Mouse (Mus musculus): ENCODE measurements at regions not wholly inside any gene's neighbourhood (a gene's known extent, or its start where the extent isn't known, plus 50 kb on each side); places are given as distances from the start of the nearest gene placed in this dataset.

DNA sequence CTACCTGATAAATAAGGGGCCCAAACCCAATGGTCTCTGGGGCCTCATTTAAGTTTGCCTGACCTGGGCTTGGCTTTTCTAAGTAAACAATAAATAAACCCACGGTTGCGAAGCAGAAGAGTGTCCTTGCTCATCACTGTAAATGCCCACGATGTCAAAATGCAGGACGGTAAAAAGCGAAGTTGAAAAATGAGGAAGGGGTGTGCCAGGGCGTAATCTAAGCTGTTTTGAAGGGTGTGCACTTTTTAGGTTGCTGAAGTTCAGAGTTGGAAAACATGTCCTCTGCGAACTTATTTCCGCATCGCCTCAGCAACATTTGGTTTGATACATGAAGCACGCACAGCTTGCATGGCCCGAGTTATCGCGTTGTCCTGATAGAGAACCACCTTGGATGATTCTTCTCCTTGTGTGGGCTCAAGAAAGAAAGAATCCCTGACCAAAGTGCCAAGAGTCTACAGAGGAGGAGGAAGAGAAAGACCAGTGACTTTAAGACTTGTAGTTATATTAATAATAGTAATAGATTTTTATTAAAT is 119.0 kb upstream of the Zeb2 start:
- no peaks in the 10 kb centered on the region; the same call in 1 of the 2 replicates for H3K27me3 ChIP-seq (ENCODE audit: control insufficient read depth, insufficient read depth, low read length, poor library complexity, severe bottlenecking)
- no peaks in the 10 kb centered on the region for H3K4me1 ChIP-seq (ENCODE audit: control insufficient read depth, insufficient read depth, low read length)
- TF ChIP-seq CTCF (IDR thresholded peaks at IDR 0.05; ENCODE audit: low read depth, low read length) (no peak), EP300 (IDR thresholded peaks at IDR 0.05; ENCODE audit: insufficient read depth, low read depth, low read length) (no peak), POLR2A (IDR thresholded peaks at IDR 0.05; ENCODE audit: insufficient read depth, low read length) (no peak)
- H3K9me3 ChIP-seq (replicated peaks; ENCODE audit: control insufficient read depth, insufficient read depth, low read length, poor library complexity, severe bottlenecking) = no peaks in the 10 kb centered on the region
- H3K27ac ChIP-seq (ENCODE audit: insufficient read depth, low read length) = no peak overlapping the region
- H3K4me3 ChIP-seq (ENCODE audit: low read depth, low read length) = no peak overlapping the region
- no peaks in the 10 kb centered on the region for H3K36me3 ChIP-seq (ENCODE audit: control insufficient read depth, insufficient read depth, low read length, poor library complexity, severe bottlenecking)
- no peak overlapping the region for H3K9ac ChIP-seq (ENCODE audit: low read depth, poor library complexity, severe bottlenecking)

DNA sequence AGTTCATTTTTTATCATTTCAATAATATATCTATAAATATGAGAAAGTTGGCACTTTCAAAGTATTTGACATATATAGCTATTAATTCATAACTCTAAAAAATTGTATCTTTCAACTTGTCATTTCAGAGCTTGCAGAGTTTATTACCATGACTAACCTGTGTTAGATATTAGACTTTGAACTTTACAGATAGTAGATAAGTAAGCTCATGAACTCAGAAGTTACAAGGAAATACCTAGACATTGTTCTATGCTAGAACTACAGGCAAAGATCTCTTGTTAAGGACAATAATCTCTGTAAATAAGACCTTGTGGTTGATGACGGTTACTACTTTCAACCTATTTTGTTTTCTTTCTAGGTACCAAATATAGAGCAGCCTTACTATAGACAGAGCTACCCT is 117.0 kb upstream of the Zeb2 start:
- H3K9me3 ChIP-seq (replicated peaks; ENCODE audit: control insufficient read depth, insufficient read depth, low read length, poor library complexity, severe bottlenecking) = no peaks in the 10 kb centered on the region
- no peak overlapping the region for H3K27ac ChIP-seq (ENCODE audit: insufficient read depth, low read length)
- no peak overlapping the region for H3K9ac ChIP-seq (ENCODE audit: low read depth, poor library complexity, severe bottlenecking)
- peaks cover 3% of the 10 kb centered on the region for H3K4me1 ChIP-seq (ENCODE audit: control insufficient read depth, insufficient read depth, low read length)
- H3K36me3 ChIP-seq (ENCODE audit: control insufficient read depth, insufficient read depth, low read length, poor library complexity, severe bottlenecking) = no peaks in the 10 kb centered on the region
- no peak overlapping the region for H3K4me3 ChIP-seq (ENCODE audit: low read depth, low read length)
- no peak for TF ChIP-seq EP300 (IDR thresholded peaks at IDR 0.05; ENCODE audit: insufficient read depth, low read depth, low read length)
- H3K27me3 ChIP-seq (ENCODE audit: control insufficient read depth, insufficient read depth, low read length, poor library complexity, severe bottlenecking) = no peaks in the 10 kb centered on the region; the same call in 1 of the 2 replicates

DNA sequence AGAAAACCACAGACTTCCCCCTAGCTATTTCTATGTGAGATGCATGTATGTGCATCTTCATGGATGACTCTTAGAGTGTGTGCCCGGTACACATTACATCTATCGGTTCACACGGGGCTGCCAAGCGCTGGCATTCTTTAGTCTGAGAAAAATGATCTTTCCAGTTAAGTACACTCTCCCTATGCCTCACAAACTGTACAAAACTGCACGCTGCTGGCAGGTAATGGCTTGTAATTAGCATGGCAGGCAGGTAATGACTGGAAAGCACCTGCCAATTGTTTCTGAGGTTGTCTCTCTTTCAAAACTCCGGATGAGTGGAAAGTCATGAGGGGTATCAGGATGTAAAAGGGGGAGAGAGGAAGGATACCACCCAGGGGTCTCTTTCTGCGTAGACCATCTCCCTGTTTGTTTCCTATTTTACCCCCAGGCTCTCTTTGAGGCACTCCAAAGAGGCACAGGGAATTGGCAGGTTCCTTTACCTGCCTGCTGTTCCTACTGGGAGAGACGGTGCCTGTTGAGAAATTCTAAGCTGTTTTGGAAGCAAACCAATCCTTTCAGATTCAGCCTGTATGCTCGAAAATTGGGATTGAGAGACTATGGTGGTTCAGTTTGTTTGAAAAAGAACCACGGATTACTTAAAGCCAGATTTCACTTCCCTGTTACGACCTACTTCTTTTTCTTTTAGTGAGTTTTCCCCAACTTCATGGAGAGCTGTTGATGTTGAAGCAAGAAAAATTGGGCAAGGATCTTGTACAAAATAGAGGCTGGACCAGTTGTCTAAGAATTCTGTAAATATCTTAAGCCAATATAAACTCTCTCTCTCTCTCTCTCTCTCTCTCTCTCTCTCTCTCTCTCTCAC is 113.4 kb upstream of the Zeb2 start:
- Histone ChIP-seq H3K9ac (ENCODE audit: low read depth, poor library complexity, severe bottlenecking) (no peak overlapping the region), H3K4me3 (ENCODE audit: low read depth, low read length) (no peak overlapping the region), H3K27me3 (ENCODE audit: control insufficient read depth, insufficient read depth, low read length, poor library complexity, severe bottlenecking) (no peaks in the 10 kb centered on the region; the same call in 1 of the 2 replicates), H3K27ac (ENCODE audit: insufficient read depth, low read length) (no peak overlapping the region), H3K9me3 (replicated peaks; ENCODE audit: control insufficient read depth, insufficient read depth, low read length, poor library complexity, severe bottlenecking) (no peaks in the 10 kb centered on the region), H3K36me3 (ENCODE audit: control insufficient read depth, insufficient read depth, low read length, poor library complexity, severe bottlenecking) (no peaks in the 10 kb centered on the region), H3K4me1 (ENCODE audit: control insufficient read depth, insufficient read depth, low read length) (peaks cover 3% of the 10 kb centered on the region)
- TF ChIP-seq EP300 (IDR thresholded peaks at IDR 0.05; ENCODE audit: insufficient read depth, low read depth, low read length) (no peak), CTCF (IDR thresholded peaks at IDR 0.05; ENCODE audit: low read depth, low read length) (no peak), POLR2A (IDR thresholded peaks at IDR 0.05; ENCODE audit: insufficient read depth, low read length) (no peak)

DNA sequence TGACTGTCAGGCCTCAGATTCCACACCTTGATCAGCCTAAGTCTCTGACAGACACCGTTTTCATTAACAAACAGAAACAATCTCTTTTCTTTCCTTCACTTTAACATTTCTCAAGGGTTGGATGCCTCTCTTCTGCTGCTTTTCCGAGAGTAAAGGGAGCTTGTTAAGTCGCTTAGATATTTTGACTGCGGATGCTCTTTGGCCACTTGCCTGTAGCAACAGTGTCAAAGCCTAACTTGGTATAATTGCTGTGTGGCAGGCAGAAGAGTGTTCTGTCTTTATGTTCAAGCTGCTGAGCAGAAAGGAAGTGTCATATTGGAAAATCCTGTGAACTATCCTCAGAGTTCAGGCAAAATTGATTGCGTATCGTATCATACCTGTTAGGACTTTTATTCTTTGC is 112.3 kb upstream of the Zeb2 start:
- H3K27me3 ChIP-seq (ENCODE audit: control insufficient read depth, insufficient read depth, low read length, poor library complexity, severe bottlenecking) = no peaks in the 10 kb centered on the region
- H3K27ac ChIP-seq (ENCODE audit: insufficient read depth, low read length) = no peak overlapping the region
- H3K9ac ChIP-seq (ENCODE audit: low read depth, poor library complexity, severe bottlenecking) = no peak overlapping the region
- no peaks in the 10 kb centered on the region for H3K9me3 ChIP-seq (replicated peaks; ENCODE audit: control insufficient read depth, insufficient read depth, low read length, poor library complexity, severe bottlenecking)
- H3K4me1 ChIP-seq (ENCODE audit: control insufficient read depth, insufficient read depth, low read length) = peaks cover 3% of the 10 kb centered on the region
- TF ChIP-seq EP300 (IDR thresholded peaks at IDR 0.05; ENCODE audit: insufficient read depth, low read depth, low read length) (no peak), CTCF (IDR thresholded peaks at IDR 0.05; ENCODE audit: low read depth, low read length) (no peak)
- H3K36me3 ChIP-seq (ENCODE audit: control insufficient read depth, insufficient read depth, low read length, poor library complexity, severe bottlenecking) = no peaks in the 10 kb centered on the region
- H3K4me3 ChIP-seq (ENCODE audit: low read depth, low read length) = no peak overlapping the region

DNA sequence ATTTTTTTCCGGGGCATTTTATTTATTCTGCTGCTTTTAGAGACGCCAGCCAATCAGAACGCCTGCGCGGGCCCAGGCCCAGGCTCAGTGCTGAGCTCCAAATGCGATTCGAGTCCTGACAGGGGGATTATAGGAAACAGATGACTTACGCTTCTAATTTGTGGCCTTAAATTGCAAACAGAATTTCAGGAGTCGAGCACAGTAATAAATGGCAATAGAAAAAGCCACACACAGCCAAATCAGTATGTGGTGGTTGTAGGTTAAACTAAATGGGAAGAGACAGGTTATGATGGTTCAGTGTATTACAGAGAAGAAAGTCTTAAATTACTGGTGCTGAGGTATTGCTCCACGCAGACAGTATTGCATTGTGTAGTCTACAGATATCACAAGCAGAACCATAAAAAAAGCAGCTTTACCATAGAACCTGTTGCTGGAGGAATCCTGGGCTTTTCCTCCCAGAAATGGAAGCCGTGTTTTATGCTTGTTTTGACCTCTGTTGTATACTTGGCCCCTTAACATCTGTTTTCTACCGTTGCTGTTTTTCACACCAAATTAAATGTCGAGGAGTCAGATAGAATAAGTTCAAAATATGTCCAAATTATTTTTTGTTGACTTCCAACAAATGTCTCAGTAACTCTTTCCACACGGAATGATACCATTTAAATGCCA is 110.2 kb upstream of the Zeb2 start:
- H3K9ac ChIP-seq (ENCODE audit: low read depth, poor library complexity, severe bottlenecking) = no peak overlapping the region
- no peak overlapping the region for H3K27ac ChIP-seq (ENCODE audit: insufficient read depth, low read length)
- TF ChIP-seq CTCF (IDR thresholded peaks at IDR 0.05; ENCODE audit: low read depth, low read length) = no peak
- TF ChIP-seq EP300 (IDR thresholded peaks at IDR 0.05; ENCODE audit: insufficient read depth, low read depth, low read length) = no peak
- TF ChIP-seq POLR2A (IDR thresholded peaks at IDR 0.05; ENCODE audit: insufficient read depth, low read length) = no peak
- H3K9me3 ChIP-seq (replicated peaks; ENCODE audit: control insufficient read depth, insufficient read depth, low read length, poor library complexity, severe bottlenecking) = no peaks in the 10 kb centered on the region
- H3K36me3 ChIP-seq (ENCODE audit: control insufficient read depth, insufficient read depth, low read length, poor library complexity, severe bottlenecking) = no peaks in the 10 kb centered on the region
- H3K4me3 ChIP-seq (ENCODE audit: low read depth, low read length) = no peak overlapping the region
- H3K4me1 ChIP-seq (ENCODE audit: control insufficient read depth, insufficient read depth, low read length) = peaks cover 3% of the 10 kb centered on the region
- H3K27me3 ChIP-seq (ENCODE audit: control insufficient read depth, insufficient read depth, low read length, poor library complexity, severe bottlenecking) = no peaks in the 10 kb centered on the region; the same call in 1 of the 2 replicates

DNA sequence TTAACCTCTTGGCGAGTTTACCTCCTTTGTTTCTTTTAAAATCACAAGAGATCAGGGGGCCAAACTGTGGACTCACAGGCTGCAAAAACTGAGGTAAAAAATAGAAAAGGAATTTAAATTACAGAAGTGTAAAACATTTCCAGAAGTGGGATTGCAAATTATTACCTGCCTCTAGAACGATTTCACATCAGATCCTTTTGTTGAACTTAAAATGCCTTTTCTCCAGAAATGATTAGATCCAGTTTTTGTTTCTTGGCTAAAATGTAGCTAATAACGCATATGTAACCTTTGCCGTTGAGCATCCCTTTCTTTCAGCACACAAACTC is 108.8 kb upstream of the Zeb2 start:
- Histone ChIP-seq H3K4me1 (ENCODE audit: control insufficient read depth, insufficient read depth, low read length) (peaks cover 3% of the 10 kb centered on the region), H3K36me3 (ENCODE audit: control insufficient read depth, insufficient read depth, low read length, poor library complexity, severe bottlenecking) (no peaks in the 10 kb centered on the region), H3K27me3 (ENCODE audit: control insufficient read depth, insufficient read depth, low read length, poor library complexity, severe bottlenecking) (no peaks in the 10 kb centered on the region; the same call in 1 of the 2 replicates), H3K4me3 (ENCODE audit: low read depth, low read length) (no peak overlapping the region), H3K27ac (ENCODE audit: insufficient read depth, low read length) (no peak overlapping the region), H3K9ac (ENCODE audit: low read depth, poor library complexity, severe bottlenecking) (no peak overlapping the region), H3K9me3 (replicated peaks; ENCODE audit: control insufficient read depth, insufficient read depth, low read length, poor library complexity, severe bottlenecking) (no peaks in the 10 kb centered on the region)
- no peak for TF ChIP-seq CTCF (IDR thresholded peaks at IDR 0.05; ENCODE audit: low read depth, low read length)
- no peak for TF ChIP-seq EP300 (IDR thresholded peaks at IDR 0.05; ENCODE audit: insufficient read depth, low read depth, low read length)
- TF ChIP-seq POLR2A (IDR thresholded peaks at IDR 0.05; ENCODE audit: insufficient read depth, low read length) = no peak
